Mouse (Mus musculus) ZHBTc4 (cell line): ENCODE data around the gene 1500009C09Rik.

ENCODE experiments used
- DNase-seq: peaks from one replicate; pipeline ENCODE4 v3.0.0-alpha.2; 2011; ENCODE audit warnings: low read depth, low spot score

The 1500009C09Rik gene

DNA sequence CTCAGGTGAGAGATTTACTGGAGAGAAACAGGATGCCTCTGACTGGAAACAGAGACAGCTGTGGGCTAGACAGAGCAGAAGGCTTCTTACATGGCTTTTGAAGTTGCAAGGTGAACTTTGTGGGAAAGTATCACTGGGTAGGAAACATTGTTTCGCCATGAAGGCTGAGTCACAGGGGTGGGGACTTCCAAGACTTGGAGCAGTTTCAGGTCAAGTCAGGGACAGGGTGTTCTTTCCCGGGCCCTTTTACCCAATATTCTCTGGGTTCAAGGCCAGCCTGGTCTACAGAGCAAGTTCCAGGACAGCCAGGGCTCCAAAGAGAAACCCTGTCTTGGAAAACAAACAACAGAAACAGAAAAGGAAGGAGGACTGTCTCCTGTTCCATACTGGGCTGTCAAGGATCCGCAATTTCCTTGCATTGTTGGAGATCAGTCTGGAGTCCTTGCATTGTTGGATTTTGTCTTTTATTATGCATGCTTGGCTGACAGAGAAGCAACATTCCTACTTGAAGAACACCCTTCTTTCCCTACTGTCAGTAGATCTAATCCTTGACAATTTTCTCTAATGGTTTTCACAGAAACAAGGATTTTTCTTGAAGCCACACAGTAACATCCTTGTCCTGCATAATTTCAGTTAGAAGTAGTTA is 4.9 kb upstream of the 1500009C09Rik start:
- DNase-seq, result peak; percentile 72

DNA sequence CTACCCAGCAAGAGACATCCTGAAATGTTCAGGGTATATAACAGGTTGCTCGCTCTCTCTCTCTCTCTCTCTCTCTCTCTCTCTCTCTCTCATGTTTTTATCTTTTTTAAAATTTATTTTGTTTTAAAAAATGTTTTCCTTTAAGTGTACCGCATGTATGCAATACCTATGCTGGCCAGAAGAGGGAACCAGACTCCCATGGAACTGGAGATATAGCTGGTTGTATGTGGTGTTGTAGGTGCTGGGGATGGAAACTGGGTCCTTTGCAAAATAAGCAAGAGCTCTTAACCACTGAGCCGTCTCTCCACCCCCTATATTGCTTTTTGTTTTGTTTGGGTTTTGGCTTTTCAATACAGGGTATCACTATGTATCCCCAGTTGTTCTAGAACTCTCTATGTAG is 618 bp upstream of the 1500009C09Rik start:
- no peak for DNase-seq

- peak; percentile 59 for DNase-seq
These were observed 3.1 kb downstream of the 1500009C09Rik start for GRCm38 (mm10) chr15:82255248-82255647.

GRCm38 (mm10) chr15:82255944-82256383 is 3.8 kb downstream of the 1500009C09Rik start:
- DNase-seq, result no peak

- peak; percentile 95 for DNase-seq
These were observed 7.3 kb downstream of the 1500009C09Rik start for GRCm38 (mm10) chr15:82259510-82259909.

DNA sequence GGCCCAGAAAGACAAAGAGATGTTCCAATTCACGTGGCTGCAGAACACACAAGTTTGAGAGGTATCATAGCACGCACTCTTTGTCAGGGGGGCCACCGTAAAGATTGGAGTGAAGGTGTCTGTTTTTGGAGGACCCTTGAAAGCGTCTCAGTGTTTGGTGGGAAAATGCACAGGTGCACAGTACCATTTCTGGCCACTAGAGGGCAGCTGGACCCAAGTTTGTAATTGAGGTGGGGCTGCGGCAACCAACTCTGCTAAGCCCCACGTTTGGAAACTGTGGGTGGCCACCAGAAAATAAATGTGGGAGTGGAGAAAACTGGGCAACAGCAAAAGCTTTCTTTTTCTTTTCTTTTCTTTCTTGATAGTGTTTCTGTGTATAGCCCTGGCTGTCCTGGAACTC is 14.2 kb downstream of the 1500009C09Rik start:
- peak; percentile 84 for DNase-seq

DNA sequence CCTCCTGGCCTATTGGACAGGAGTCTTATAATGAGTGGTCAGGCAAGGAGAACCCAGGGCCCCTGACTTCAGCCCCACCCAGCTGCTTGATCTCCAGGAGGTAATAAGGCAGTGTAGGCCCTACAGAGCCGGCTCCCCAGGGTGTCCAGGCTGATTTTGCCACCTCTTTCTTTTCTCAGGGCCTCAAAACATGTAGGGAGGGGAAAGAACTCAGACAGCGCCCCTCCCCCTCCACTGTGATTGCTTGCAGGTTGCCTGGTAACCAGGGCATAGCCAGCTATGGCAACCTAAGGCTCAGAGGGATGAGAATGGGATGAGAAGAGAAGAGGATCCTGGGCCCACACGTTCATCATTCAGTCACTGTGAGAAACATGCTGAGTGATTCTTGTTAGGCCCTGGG is 16.0 kb downstream of the 1500009C09Rik start:
- DNase-seq, result peak; percentile 61

DNA sequence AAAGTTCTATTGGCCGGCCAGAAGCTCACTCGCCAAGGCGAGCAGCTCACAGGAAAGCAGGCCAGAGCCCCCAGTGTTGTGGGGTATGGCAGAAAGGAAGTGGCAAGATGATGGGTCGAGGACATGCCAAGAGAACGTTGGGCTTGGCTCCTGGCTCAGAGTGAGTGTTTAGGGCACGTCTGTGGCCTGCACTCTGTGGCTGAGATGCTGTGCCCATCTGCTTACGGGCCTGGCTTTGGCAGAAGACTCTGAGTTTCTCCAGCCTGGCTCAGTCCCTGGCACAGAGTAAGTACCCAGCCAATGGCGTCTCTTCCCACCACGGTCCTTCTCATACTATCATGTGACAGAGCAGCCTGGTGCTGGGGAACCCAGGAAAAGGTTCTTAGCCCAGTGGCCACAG is 16.6 kb downstream of the 1500009C09Rik start:
- no peak for DNase-seq

- peak; percentile 92 for DNase-seq
These were observed 19.0 kb downstream of the 1500009C09Rik start for GRCm38 (mm10) chr15:82271201-82271600.

DNA sequence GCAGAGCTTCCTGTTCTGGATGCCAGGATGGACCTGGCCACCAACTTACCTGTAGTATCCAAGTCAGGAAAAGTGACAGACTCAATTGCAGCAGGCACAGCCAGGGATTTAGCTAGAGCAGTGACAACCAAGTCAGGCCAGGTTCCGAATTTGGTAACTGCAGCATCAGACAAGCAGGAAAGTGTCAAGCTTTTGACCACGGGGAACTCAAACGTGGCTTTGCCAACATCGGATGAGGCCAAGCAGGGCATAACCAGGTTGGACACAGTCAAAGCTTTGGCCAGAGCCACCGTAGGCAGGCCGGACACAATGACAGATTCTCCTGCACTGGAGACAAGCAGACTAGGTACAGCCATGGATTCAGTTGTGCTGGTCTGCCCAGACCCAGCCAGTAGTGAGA is 20.1 kb downstream of the 1500009C09Rik start:
- no peak for DNase-seq

DNA sequence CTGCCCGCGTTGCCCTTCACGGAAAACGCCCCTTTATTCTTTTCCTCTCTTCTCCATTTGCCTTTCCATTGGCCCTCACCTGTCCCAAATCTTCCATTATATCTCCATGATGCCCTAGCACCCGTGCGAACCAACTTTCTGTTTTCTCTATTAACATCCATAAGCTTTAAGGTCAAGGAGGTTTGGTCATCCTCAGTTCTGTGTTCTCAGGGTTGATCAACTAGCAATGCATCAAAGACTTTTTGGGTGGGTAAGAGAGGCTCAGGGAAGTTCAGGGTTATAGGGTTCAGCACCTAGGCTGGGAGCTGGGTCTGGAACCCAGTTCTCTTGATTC is 22.4 kb downstream of the 1500009C09Rik start, which contains the start of gene Sept3:
Sept3 (plus strand) TSS at position 301 of the 334 bp plus-strand sequence.
- DNase-seq, result no peak

GRCm38 (mm10) chr15:82274927-82275901 is 23.0 kb downstream of the 1500009C09Rik start:
- peak; percentile 63 for DNase-seq

GRCm38 (mm10) chr15:82277591-82277990 is 25.4 kb downstream of the 1500009C09Rik start:
- DNase-seq, result no peak

- no peak for DNase-seq
These were observed 28.4 kb downstream of the 1500009C09Rik start for GRCm38 (mm10) chr15:82280638-82281037.

DNA sequence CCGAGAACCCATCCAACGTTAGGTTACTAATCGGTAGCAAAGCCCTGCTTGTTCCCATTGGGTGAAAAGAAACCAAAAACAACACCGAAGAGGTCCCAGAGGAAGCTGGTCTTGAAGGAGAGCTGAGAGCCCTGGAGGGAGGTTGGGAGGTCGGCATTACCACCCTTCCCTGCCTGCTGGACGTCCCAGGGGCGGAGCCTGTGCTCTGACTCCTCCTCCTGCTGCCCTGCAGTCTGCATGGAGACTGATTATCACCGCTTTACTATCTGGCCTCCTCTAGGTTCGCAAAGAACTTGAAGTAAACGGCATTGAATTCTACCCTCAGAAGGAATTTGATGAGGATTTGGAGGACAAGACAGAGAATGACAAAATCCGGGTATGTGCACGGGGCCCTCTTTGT is 34.0 kb downstream of the 1500009C09Rik start:
- peak; percentile 59 for DNase-seq

- no peak for DNase-seq
These were observed 38.1 kb downstream of the 1500009C09Rik start for GRCm38 (mm10) chr15:82290252-82290651.

GRCm38 (mm10) chr15:82292851-82293250 is 40.7 kb downstream of the 1500009C09Rik start:
- DNase-seq, result no peak

DNA sequence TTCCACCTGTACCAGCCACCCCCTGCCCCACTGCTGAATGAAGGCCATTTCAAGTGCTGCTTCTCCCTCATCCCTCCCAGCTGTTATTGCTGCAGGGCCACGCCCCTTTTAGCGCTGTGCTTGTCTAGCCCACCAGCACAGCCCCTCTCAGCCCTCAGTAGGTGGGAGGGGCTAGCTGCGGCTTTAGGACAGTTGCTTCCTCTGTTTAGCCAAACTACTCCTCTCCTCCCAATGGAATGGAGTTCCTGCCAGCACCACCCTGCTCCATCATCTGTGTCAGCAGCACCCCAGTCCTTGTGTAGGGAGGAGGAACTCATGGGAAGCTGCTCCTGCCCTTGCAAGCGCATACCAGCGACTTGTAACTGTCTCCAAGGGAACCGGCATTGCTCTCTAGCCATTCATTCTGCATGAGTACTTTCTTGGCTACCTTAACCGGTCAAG is 41.1 kb downstream of the 1500009C09Rik start:
- peak; percentile 70 for DNase-seq

DNA sequence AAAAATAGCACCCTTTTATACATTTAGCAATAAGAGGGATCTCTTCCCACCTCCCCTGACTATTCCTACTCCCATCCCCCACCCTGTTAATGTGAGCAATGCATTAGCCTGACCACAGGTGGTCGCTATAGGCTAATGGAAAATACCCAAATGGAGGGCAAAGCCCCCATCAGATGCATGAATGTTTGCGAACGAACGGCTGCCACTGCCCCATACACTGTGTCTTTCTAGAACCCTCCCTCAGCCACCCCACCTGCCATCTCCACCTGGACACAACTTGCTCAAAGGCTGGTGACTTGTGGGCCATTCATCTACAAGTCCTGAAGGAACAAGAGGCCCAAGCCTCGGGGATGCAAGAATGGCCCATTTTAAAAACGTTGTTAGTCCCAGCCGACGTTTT is 41.9 kb downstream of the 1500009C09Rik start:
- peak; percentile 65 for DNase-seq

GRCm38 (mm10) chr15:82298764-82299561 is 46.8 kb downstream of the 1500009C09Rik start, which contains the start of gene Wbp2nl:
Gene Wbp2nl (plus strand): TSS chr15:82298954.
- DNase-seq, result peak; percentile 93

DNA sequence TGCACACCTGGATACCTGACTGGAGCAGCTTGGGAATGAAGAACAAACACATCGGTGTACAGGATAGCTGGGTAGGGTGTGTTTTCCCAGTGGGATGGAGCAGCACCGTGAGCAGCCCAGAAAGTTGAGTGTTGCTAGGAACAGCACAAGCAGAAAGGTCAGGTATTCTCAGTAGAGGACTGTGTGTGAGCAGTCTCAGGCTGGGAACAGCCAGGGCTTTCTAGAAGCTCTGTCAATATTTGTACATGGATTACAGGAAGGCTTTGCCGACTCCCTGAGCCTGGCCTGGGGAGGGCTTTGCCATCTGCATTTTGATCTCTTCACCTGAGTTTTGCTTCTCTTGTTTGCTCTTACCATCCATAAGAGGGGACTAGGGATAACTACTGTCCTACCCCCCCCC is 54.9 kb downstream of the 1500009C09Rik start:
- no peak for DNase-seq

DNA sequence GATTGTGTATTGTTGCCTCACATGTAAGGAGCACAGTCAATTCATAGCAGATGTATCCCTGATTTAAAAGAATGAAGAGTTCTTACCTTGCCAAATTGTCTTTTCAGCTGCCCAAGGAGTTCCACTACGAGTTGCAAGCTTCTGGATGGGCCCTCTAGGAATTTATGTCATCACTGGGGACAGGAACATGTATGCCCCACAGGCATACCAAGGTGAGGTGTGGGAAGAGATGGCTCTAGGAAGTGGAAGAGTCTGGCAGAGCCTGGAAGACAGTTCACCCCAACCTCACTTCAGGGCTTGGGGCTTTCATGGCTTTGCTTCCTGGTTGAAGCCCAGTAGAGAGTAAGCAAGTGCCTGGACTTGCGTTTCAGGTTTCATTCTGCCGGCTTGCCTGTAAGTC is 56.2 kb downstream of the 1500009C09Rik start:
- no peak for DNase-seq
